Mouse (Mus musculus): Measurements from ENCODE around the gene Hcfc2.
A peak's percentile ranks its signal among the peaks of the same experiment; 100 is the strongest.

Hcfc2 gene

GRCm38 (mm10) chr10:82695956-82696355 is at the start of gene Hcfc2:
Hcfc2 (plus strand) TSS chr10:82696160.
- no peak for DNase-seq (ENCODE audit: low spot score)

- no peak for DNase-seq (ENCODE audit: low spot score)
Measured at GRCm38 (mm10) chr10:82647205-82647811, 48.7 kb upstream of the Hcfc2 start.

- no peak for DNase-seq (ENCODE audit: low spot score)
Measured at GRCm38 (mm10) chr10:82651221-82651620, 44.7 kb upstream of the Hcfc2 start.

- no peak for DNase-seq (ENCODE audit: low spot score)
Measured at GRCm38 (mm10) chr10:82652625-82653024, 43.3 kb upstream of the Hcfc2 start.

GRCm38 (mm10) chr10:82654581-82654980 is 41.4 kb upstream of the Hcfc2 start:
- DNase-seq (ENCODE audit: low spot score), result no peak

- no peak for DNase-seq (ENCODE audit: low spot score)
Measured at GRCm38 (mm10) chr10:82661820-82662219, 34.1 kb upstream of the Hcfc2 start.

- DNase-seq (ENCODE audit: low spot score), result no peak
Measured at GRCm38 (mm10) chr10:82662267-82662990, 33.5 kb upstream of the Hcfc2 start.

- no peak for DNase-seq (ENCODE audit: low spot score)
Measured at GRCm38 (mm10) chr10:82663289-82663688, 32.7 kb upstream of the Hcfc2 start.

GRCm38 (mm10) chr10:82665951-82666350 is 30.0 kb upstream of the Hcfc2 start:
- DNase-seq (ENCODE audit: low spot score), result no peak

GRCm38 (mm10) chr10:82666436-82667234 is 29.3 kb upstream of the Hcfc2 start:
- peak; percentile 91 for DNase-seq (ENCODE audit: low spot score)

- DNase-seq (ENCODE audit: low spot score), result no peak
Measured at GRCm38 (mm10) chr10:82670205-82670604, 25.8 kb upstream of the Hcfc2 start.

- DNase-seq (ENCODE audit: low spot score), result no peak
Measured at GRCm38 (mm10) chr10:82676949-82677348, 19.0 kb upstream of the Hcfc2 start.

GRCm38 (mm10) chr10:82680769-82681168 is 15.2 kb upstream of the Hcfc2 start:
- no peak for DNase-seq (ENCODE audit: low spot score)

GRCm38 (mm10) chr10:82681639-82682038 is 14.3 kb upstream of the Hcfc2 start:
- no peak for DNase-seq (ENCODE audit: low spot score)

- no peak for DNase-seq (ENCODE audit: low spot score)
Measured at GRCm38 (mm10) chr10:82685440-82685839, 10.5 kb upstream of the Hcfc2 start.

GRCm38 (mm10) chr10:82689681-82690211 is 6.2 kb upstream of the Hcfc2 start:
- no peak for DNase-seq (ENCODE audit: low spot score)

GRCm38 (mm10) chr10:82690494-82690893 is 5.5 kb upstream of the Hcfc2 start, which contains the start of gene Glt8d2:
Glt8d2 (minus strand) TSS chr10:82690650.
- peak; percentile 66 for DNase-seq (ENCODE audit: low spot score)

- DNase-seq (ENCODE audit: low spot score), result no peak
Measured at GRCm38 (mm10) chr10:82696453-82697079, 606 bp downstream of the Hcfc2 start.

GRCm38 (mm10) chr10:82697305-82697898 is 1.4 kb downstream of the Hcfc2 start:
- DNase-seq (ENCODE audit: low spot score), result no peak

GRCm38 (mm10) chr10:82698712-82699261 is 2.8 kb downstream of the Hcfc2 start:
- DNase-seq (ENCODE audit: low spot score), result peak; percentile 96

- DNase-seq (ENCODE audit: low spot score), result no peak
Measured at GRCm38 (mm10) chr10:82699296-82699941, 3.5 kb downstream of the Hcfc2 start.
